In the genomic region with DNA sequence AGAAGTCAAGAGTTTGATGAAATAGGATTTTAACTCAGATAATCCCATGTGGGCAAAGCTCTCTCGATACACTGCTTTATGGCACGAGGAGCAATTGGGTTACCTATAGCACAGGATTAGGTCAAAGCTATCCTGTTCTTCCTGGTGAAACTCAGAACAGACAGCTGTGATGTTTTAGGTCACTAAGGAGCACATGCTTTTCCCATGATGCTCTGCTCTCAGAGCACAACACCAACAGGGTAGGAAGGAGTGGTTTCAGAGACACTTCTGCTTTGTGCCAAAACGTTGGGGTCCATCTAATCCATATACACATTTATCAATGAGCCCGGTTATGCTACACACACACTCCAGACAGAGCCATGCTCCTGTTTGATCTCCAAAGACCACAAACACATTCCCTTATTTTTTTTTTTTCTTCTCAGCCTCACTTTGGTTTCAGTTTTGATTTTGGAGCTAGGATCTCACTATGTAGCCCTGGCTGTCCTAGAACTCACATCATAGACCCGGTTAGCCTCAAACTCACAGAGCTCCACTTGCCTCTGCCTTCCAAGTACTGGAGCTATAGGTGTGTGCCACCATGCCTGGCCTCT, we compare ENCODE assay signal across 25 mouse cellular contexts.
"Had no signal": no experiment of that assay in that cellular context is flagged by ENCODE, and none has a peak within 500 bp of the region (broad histone marks: within the 10 kb centered on the region; RNA-seq: fewer than 3 reads in every experiment).

No protein-coding gene starts in this region.

- H3K9ac ChIP-seq: heart, embryonic 13.5 days; heart, embryonic 15.5 days; hindbrain, embryonic 13.5 days; hindbrain, embryonic 15.5 days; kidney, embryonic 15.5 days; limb, embryonic 13.5 days; limb, embryonic 15.5 days; liver, embryonic 12.5 days; liver, embryonic 14.5 days had no signal

- H3K27ac ChIP-seq: heart, adult 2 months; heart, embryonic 15.5 days; hindbrain, embryonic 13.5 days; hindbrain, embryonic 15.5 days; kidney, embryonic 15.5 days; kidney, postnatal 0 days; layer of hippocampus, adult 2 months; left cerebral cortex, adult 2 months; limb, embryonic 13.5 days; limb, embryonic 15.5 days; liver, embryonic 12.5 days; liver, embryonic 14.5 days had no signal

- H3K4me1 ChIP-seq: hindbrain, embryonic 13.5 days; hindbrain, embryonic 15.5 days; limb, embryonic 13.5 days; liver, embryonic 12.5 days had no signal

- H3K4me2 ChIP-seq: heart, embryonic 11.5 days; heart, embryonic 13.5 days; heart, embryonic 15.5 days; hindbrain, embryonic 13.5 days; hindbrain, embryonic 15.5 days; kidney, embryonic 15.5 days; limb, embryonic 13.5 days; limb, embryonic 15.5 days; liver, embryonic 12.5 days had no signal

- DNase-seq: gastrocnemius, postnatal 14 days; gastrocnemius, postnatal 36 days; heart, adult 2 months; heart, postnatal 14 days; heart, postnatal 36 days; kidney, adult 11 months; kidney, adult 2 months; kidney, adult 9 months; kidney, postnatal 25 days; kidney, postnatal 4 days; layer of hippocampus, adult 9-11 months; left cerebral cortex, postnatal 4 days had no signal

- H3K9me3 ChIP-seq: heart, embryonic 13.5 days; heart, embryonic 15.5 days; hindbrain, embryonic 13.5 days; hindbrain, embryonic 15.5 days; kidney, embryonic 15.5 days; limb, embryonic 13.5 days; limb, embryonic 15.5 days; liver, embryonic 12.5 days had no signal

- H3K4me3 ChIP-seq: heart, adult 2 months; heart, embryonic 13.5 days; heart, embryonic 15.5 days; hindbrain, embryonic 13.5 days; hindbrain, embryonic 15.5 days; kidney, embryonic 15.5 days; layer of hippocampus, adult 2 months; left cerebral cortex, adult 2 months; limb, embryonic 13.5 days; limb, embryonic 15.5 days; liver, embryonic 12.5 days had no signal

- H3K36me3 ChIP-seq: heart, embryonic 13.5 days; heart, embryonic 15.5 days; hindbrain, embryonic 13.5 days; hindbrain, embryonic 15.5 days; kidney, embryonic 15.5 days; limb, embryonic 13.5 days; limb, embryonic 15.5 days; liver, embryonic 12.5 days had no signal

- H3K27me3 ChIP-seq: heart, embryonic 13.5 days; heart, embryonic 15.5 days; hindbrain, embryonic 13.5 days; hindbrain, embryonic 15.5 days; limb, embryonic 13.5 days; limb, embryonic 15.5 days; liver, embryonic 12.5 days had no signal
